In genomic region chr8:41573027-41573885, GRCm38 (mm10) we compare ENCODE assay signal across 9 mouse cellular contexts.
DNase-seq lines count a peak whose midpoint lies in the region; ATAC-seq lines count a peak whose summit lies in the region.
"Had no signal": no experiment of that assay in that cellular context is flagged by ENCODE, and none has a peak within 500 bp of the region (broad histone marks: within the 10 kb centered on the region; RNA-seq: fewer than 3 reads in every experiment).

No protein-coding gene starts in this region.

- peak; percentile 22 to 44 for DNase-seq in urinary bladder, adult 18-20 months (ENCODE audit: low spot score in 2 of 2)
- DNase-seq in urinary bladder, adult 2 months (ENCODE audit: low spot score) = no peak
- DNase-seq in cerebellum, postnatal 25 days = peak; percentile 72 to 85
- DNase-seq in frontal cortex, postnatal 36 days (ENCODE audit: low spot score in 2 of 2) = peak; percentile 84 to 92
- DNase-seq in urinary bladder, postnatal 25 days (ENCODE audit: low spot score) = peak; percentile 63

- no peak overlapping the region for H3K9ac ChIP-seq in kidney, embryonic 16.5 days (replicated peaks; ENCODE audit: low read length)
- H3K9ac ChIP-seq in limb, embryonic 13.5 days = no peak overlapping the region
- no peak overlapping the region for H3K9ac ChIP-seq in neural tube, embryonic 14.5 days (replicated peaks; ENCODE audit: low read depth, low read length)
- H3K9ac ChIP-seq: embryonic facial prominence, embryonic 15.5 days had no signal

- ATAC-seq in kidney, embryonic 16.5 days (ENCODE audit: low FRiP score, low TSS enrichment) = peak; percentile 57; the same call in 1 of the 2 replicates
- peak; percentile 61; the same call in 1 of the 2 replicates for ATAC-seq in limb, embryonic 13.5 days (ENCODE audit: low FRiP score, low read depth)
- peak; percentile 81 for ATAC-seq in neural tube, embryonic 14.5 days (ENCODE audit: low read depth)

- H3K27ac ChIP-seq in kidney, embryonic 16.5 days (ENCODE audit: low read length) = no peak overlapping the region
- no peak overlapping the region for H3K27ac ChIP-seq in limb, embryonic 13.5 days
- H3K27ac ChIP-seq in neural tube, embryonic 14.5 days (ENCODE audit: low read depth, low read length) = no peak overlapping the region
- H3K27ac ChIP-seq: embryonic facial prominence, embryonic 15.5 days had no signal

- WGBS in kidney, embryonic 16.5 days = 32% methylated on average over 10 of the region's 10 CpGs
- WGBS in limb, embryonic 13.5 days = 44% methylated on average over 10 of the region's 10 CpGs
- WGBS in neural tube, embryonic 14.5 days = 30% methylated on average over 10 of the region's 10 CpGs

- H3K4me1 ChIP-seq in kidney, embryonic 16.5 days (ENCODE audit: insufficient read depth, low read length) = no peaks in the 10 kb centered on the region
- H3K4me1 ChIP-seq in limb, embryonic 13.5 days = no peaks in the 10 kb centered on the region
- no peaks in the 10 kb centered on the region for H3K4me1 ChIP-seq in neural tube, embryonic 14.5 days (ENCODE audit: control insufficient read depth, insufficient read depth, low read length)
- H3K4me1 ChIP-seq: embryonic facial prominence, embryonic 15.5 days had no signal

- no peak overlapping the region for H3K4me3 ChIP-seq in kidney, embryonic 16.5 days (ENCODE audit: low read length)
- H3K4me3 ChIP-seq in limb, embryonic 13.5 days = no peak overlapping the region
- H3K4me3 ChIP-seq in neural tube, embryonic 14.5 days (ENCODE audit: low read depth, low read length) = no peak overlapping the region
- H3K4me3 ChIP-seq: embryonic facial prominence, embryonic 15.5 days had no signal

- no peaks in the 10 kb centered on the region for H3K9me3 ChIP-seq in kidney, embryonic 16.5 days (ENCODE audit: low read length)
- H3K9me3 ChIP-seq in limb, embryonic 13.5 days = no peaks in the 10 kb centered on the region
- H3K9me3 ChIP-seq in neural tube, embryonic 14.5 days (ENCODE audit: control insufficient read depth, low read length) = no peaks in the 10 kb centered on the region
- H3K9me3 ChIP-seq: embryonic facial prominence, embryonic 15.5 days had no signal

- H3K36me3 ChIP-seq in kidney, embryonic 16.5 days (ENCODE audit: insufficient read depth, low read length) = no peaks in the 10 kb centered on the region
- H3K36me3 ChIP-seq in limb, embryonic 13.5 days = no peaks in the 10 kb centered on the region
- no peaks in the 10 kb centered on the region for H3K36me3 ChIP-seq in neural tube, embryonic 14.5 days (ENCODE audit: control insufficient read depth, insufficient read depth, low read length)
- H3K36me3 ChIP-seq: embryonic facial prominence, embryonic 15.5 days had no signal

- H3K4me2 ChIP-seq in kidney, embryonic 16.5 days (replicated peaks; ENCODE audit: low read depth, low read length) = 0 out of 2 replicates have a peak overlapping the region, but pooled peaks have one; percentile 8
- H3K4me2 ChIP-seq in limb, embryonic 13.5 days (replicated peaks) = no peak overlapping the region
- no peak overlapping the region for H3K4me2 ChIP-seq in neural tube, embryonic 14.5 days (ENCODE audit: low read depth, low read length)
- H3K4me2 ChIP-seq: embryonic facial prominence, embryonic 15.5 days had no signal

- no peaks in the 10 kb centered on the region for H3K27me3 ChIP-seq in kidney, embryonic 16.5 days (ENCODE audit: insufficient read depth, low read length)
- peaks cover 34% of the 10 kb centered on the region for H3K27me3 ChIP-seq in limb, embryonic 13.5 days
- H3K27me3 ChIP-seq in neural tube, embryonic 14.5 days (ENCODE audit: control insufficient read depth, insufficient read depth, low read length) = no peaks in the 10 kb centered on the region
- H3K27me3 ChIP-seq: embryonic facial prominence, embryonic 15.5 days had no signal
